Mouse (Mus musculus) liver, embryonic 12.5 days (tissue): Measurements from ENCODE around the gene Mb21d2. TPM values are rescaled to one million over a fixed set of nuclear protein-coding genes. Genes with fewer than 3 reads are reported as not detected.

ENCODE experiments used
- ATAC-seq: fragments of 200-750 bp; cut with Nextera tagmentation; 2 replicates; pipeline ENCODE4 v1.8.0; 2017; ENCODE audit warnings: moderate number of reproducible peaks, mild to moderate bottlenecking, moderate library complexity
- H3K27ac ChIP-seq: fragments of 300-500 bp; sonication (generic); 2 replicates; pipeline ENCODE4 v1.5.1; 2016; ENCODE audit warnings: mild to moderate bottlenecking
- H3K27me3 ChIP-seq: fragments of 300-500 bp; sonication (generic); replicated peaks from 2 replicates; pipeline ENCODE4 v1.6.1; 2016; ENCODE audit warnings: mild to moderate bottlenecking, moderate library complexity
- H3K36me3 ChIP-seq: fragments of 300-500 bp; sonication (generic); 2 replicates; pipeline ENCODE4 v1.6.1; 2016; ENCODE audit warnings: mild to moderate bottlenecking, moderate library complexity
- H3K4me1 ChIP-seq: fragments of 300-500 bp; sonication (generic); 2 replicates; pipeline ENCODE4 v1.6.1; 2016
- H3K4me2 ChIP-seq: fragments of 300-500 bp; sonication (generic); 2 replicates; pipeline ENCODE4 v1.6.1; 2016; ENCODE audit warnings: mild to moderate bottlenecking, moderate library complexity
- H3K4me3 ChIP-seq: fragments of 300-500 bp; sonication (generic); 2 replicates; pipeline ENCODE4 v1.5.1; 2016; ENCODE audit warnings: mild to moderate bottlenecking, moderate library complexity
- H3K9ac ChIP-seq: fragments of 300-500 bp; sonication (generic); 2 replicates; pipeline ENCODE4 v1.6.1; 2016; ENCODE audit warnings: mild to moderate bottlenecking, moderate library complexity
- H3K9me3 ChIP-seq: fragments of 300-500 bp; sonication (generic); replicated peaks from 2 replicates; pipeline ENCODE4 v1.6.1; 2016; ENCODE audit warnings: mild to moderate bottlenecking, moderate library complexity
- WGBS: fragments of 180-500 bp; shearing (Covaris S2); methylation state at CpG from one replicate; pipeline ENCODE4 v1.1.7; 2016; ENCODE audit not compliant: insufficient replicate concordance; 5-methylcytosine and 5-hydroxymethylcytosine counted together
- polyA plus RNA-seq: library from polyadenylated mRNA; unstranded; fragments of >200 nt; fragmentation: Nextera tagmentation; extraction: Ambion mirVana; gene quantifications from 2 replicates; pipeline ENCODE4 v1.2.1, GENCODE M21; 2016

The Mb21d2 gene
- polyA plus RNA-seq, 1 experiment from 2014 or later, result 2.5 TPM

- H3K36me3 ChIP-seq, result no peaks in the 10 kb centered on the region
- 78% methylated on average over 14 of the region's 14 CpGs for WGBS
- no peak for ATAC-seq
- H3K27ac ChIP-seq, result no peak overlapping the region
- no peak overlapping the region for H3K4me3 ChIP-seq
- no peaks in the 10 kb centered on the region for H3K27me3 ChIP-seq
- H3K9me3 ChIP-seq, result peaks cover 5% of the 10 kb centered on the region; the same call in 1 of the 2 replicates
- H3K9ac ChIP-seq, result no peak overlapping the region
- no peak overlapping the region for H3K4me2 ChIP-seq
- H3K4me1 ChIP-seq, result no peaks in the 10 kb centered on the region
Measured at GRCm38 (mm10) chr16:28850881-28851280, 78.6 kb downstream of the Mb21d2 start.

- H3K4me2 ChIP-seq, result no peak overlapping the region
- H3K9ac ChIP-seq, result no peak overlapping the region
- H3K36me3 ChIP-seq, result no peaks in the 10 kb centered on the region
- 73% methylated on average over 11 of the region's 11 CpGs for WGBS
- ATAC-seq, result no peak
- H3K27ac ChIP-seq, result no peak overlapping the region
- H3K4me3 ChIP-seq, result no peak overlapping the region
- H3K27me3 ChIP-seq, result no peaks in the 10 kb centered on the region
- H3K4me1 ChIP-seq, result no peaks in the 10 kb centered on the region
- 0 out of 2 replicates have a peak, but pooled peaks cover 5% of the 10 kb centered on the region for H3K9me3 ChIP-seq
Measured at GRCm38 (mm10) chr16:28846123-28846522, 83.3 kb downstream of the Mb21d2 start.

- no peaks in the 10 kb centered on the region for H3K4me1 ChIP-seq
- H3K27ac ChIP-seq, result no peak overlapping the region
- WGBS, result 67% methylated on average over 3 of the region's 3 CpGs
- H3K27me3 ChIP-seq, result no peaks in the 10 kb centered on the region
- H3K9me3 ChIP-seq, result 0 out of 2 replicates have a peak, but pooled peaks cover 5% of the 10 kb centered on the region
- H3K4me2 ChIP-seq, result no peak overlapping the region
- no peak for ATAC-seq
- no peak overlapping the region for H3K9ac ChIP-seq
- no peak overlapping the region for H3K4me3 ChIP-seq
- no peaks in the 10 kb centered on the region for H3K36me3 ChIP-seq
Measured at GRCm38 (mm10) chr16:28845336-28845735, 84.1 kb downstream of the Mb21d2 start.

GRCm38 (mm10) chr16:28841102-28841501, 88.4 kb downstream of the Mb21d2 start:
- 59% methylated on average over 11 of the region's 11 CpGs for WGBS
- Histone ChIP-seq H3K27me3 (no peaks in the 10 kb centered on the region), H3K27ac (no peak overlapping the region), H3K9me3 (no peaks in the 10 kb centered on the region), H3K4me1 (no peaks in the 10 kb centered on the region), H3K9ac (no peak overlapping the region), H3K4me3 (no peak overlapping the region), H3K36me3 (no peaks in the 10 kb centered on the region), H3K4me2 (no peak overlapping the region)
- ATAC-seq, result no peak

- ATAC-seq, result no peak
- WGBS, result 49% methylated on average over 24 of the region's 24 CpGs
- Histone ChIP-seq H3K4me3 (no peak overlapping the region), H3K9me3 (no peaks in the 10 kb centered on the region), H3K9ac (no peak overlapping the region), H3K27me3 (no peaks in the 10 kb centered on the region), H3K4me2 (no peak overlapping the region), H3K4me1 (no peaks in the 10 kb centered on the region), H3K36me3 (no peaks in the 10 kb centered on the region), H3K27ac (no peak overlapping the region)
Measured at GRCm38 (mm10) chr16:28840075-28840974, 89.1 kb downstream of the Mb21d2 start.

- H3K9ac ChIP-seq, result no peak overlapping the region
- H3K9me3 ChIP-seq, result no peaks in the 10 kb centered on the region
- no peaks in the 10 kb centered on the region for H3K27me3 ChIP-seq
- no peak overlapping the region for H3K27ac ChIP-seq
- WGBS, result 79% methylated on average over 9 of the region's 9 CpGs
- H3K4me2 ChIP-seq, result no peak overlapping the region
- no peak for ATAC-seq
- H3K36me3 ChIP-seq, result no peaks in the 10 kb centered on the region
- no peak overlapping the region for H3K4me3 ChIP-seq
- H3K4me1 ChIP-seq, result no peaks in the 10 kb centered on the region
Measured at GRCm38 (mm10) chr16:28839575-28839974, 89.9 kb downstream of the Mb21d2 start.

GRCm38 (mm10) chr16:28838016-28838415, 91.5 kb downstream of the Mb21d2 start:
- Histone ChIP-seq H3K4me1 (no peaks in the 10 kb centered on the region), H3K9ac (no peak overlapping the region), H3K36me3 (no peaks in the 10 kb centered on the region), H3K27me3 (no peaks in the 10 kb centered on the region), H3K9me3 (no peaks in the 10 kb centered on the region), H3K4me2 (no peak overlapping the region), H3K4me3 (no peak overlapping the region), H3K27ac (no peak overlapping the region)
- WGBS, result 13% methylated on average over 12 of the region's 12 CpGs
- no peak for ATAC-seq

GRCm38 (mm10) chr16:28832085-28832635, 97.3 kb downstream of the Mb21d2 start:
- no peak overlapping the region for H3K4me3 ChIP-seq
- ATAC-seq, result no peak
- no peak overlapping the region for H3K9ac ChIP-seq
- 68% methylated on average over 12 of the region's 12 CpGs for WGBS
- no peaks in the 10 kb centered on the region for H3K27me3 ChIP-seq
- H3K27ac ChIP-seq, result no peak overlapping the region
- no peaks in the 10 kb centered on the region for H3K4me1 ChIP-seq
- H3K36me3 ChIP-seq, result 0 out of 2 replicates have a peak, but pooled peaks cover 7% of the 10 kb centered on the region
- no peak overlapping the region for H3K4me2 ChIP-seq
- no peaks in the 10 kb centered on the region for H3K9me3 ChIP-seq

GRCm38 (mm10) chr16:28829263-28829955, 100.1 kb downstream of the Mb21d2 start:
- Histone ChIP-seq H3K9ac (no peak overlapping the region), H3K36me3 (0 out of 2 replicates have a peak, but pooled peaks cover 7% of the 10 kb centered on the region), H3K4me1 (no peaks in the 10 kb centered on the region), H3K27me3 (no peaks in the 10 kb centered on the region), H3K27ac (no peak overlapping the region), H3K9me3 (no peaks in the 10 kb centered on the region), H3K4me3 (no peak overlapping the region), H3K4me2 (no peak overlapping the region)
- ATAC-seq, result no peak
- 70% methylated on average over 10 of the region's 10 CpGs for WGBS

GRCm38 (mm10) chr16:28824781-28825180, 104.7 kb downstream of the Mb21d2 start:
- H3K9me3 ChIP-seq, result no peaks in the 10 kb centered on the region
- no peak overlapping the region for H3K4me2 ChIP-seq

GRCm38 (mm10) chr16:28821774-28822173, 107.7 kb downstream of the Mb21d2 start:
- H3K4me3 ChIP-seq, result no peak overlapping the region
- no peaks in the 10 kb centered on the region for H3K9me3 ChIP-seq
- no peak for ATAC-seq
- 68% methylated on average over 6 of the region's 6 CpGs for WGBS
- H3K9ac ChIP-seq, result no peak overlapping the region
- H3K27ac ChIP-seq, result no peak overlapping the region
- H3K4me1 ChIP-seq, result no peaks in the 10 kb centered on the region
- H3K4me2 ChIP-seq, result no peak overlapping the region
- no peaks in the 10 kb centered on the region for H3K36me3 ChIP-seq
- no peaks in the 10 kb centered on the region for H3K27me3 ChIP-seq

More at GRCm38 (mm10) chr16:28824781-28825180, 104.7 kb downstream of the Mb21d2 start:
- Histone ChIP-seq H3K9ac (no peak overlapping the region), H3K36me3 (0 out of 2 replicates have a peak, but pooled peaks cover 7% of the 10 kb centered on the region), H3K27me3 (no peaks in the 10 kb centered on the region), H3K4me1 (no peaks in the 10 kb centered on the region), H3K27ac (no peak overlapping the region), H3K4me3 (no peak overlapping the region)
- ATAC-seq, result no peak
- WGBS, result 73% methylated on average over 8 of the region's 8 CpGs

- H3K9ac ChIP-seq, result no peak overlapping the region
- H3K9me3 ChIP-seq, result no peaks in the 10 kb centered on the region
- H3K36me3 ChIP-seq, result no peaks in the 10 kb centered on the region
- H3K27me3 ChIP-seq, result no peaks in the 10 kb centered on the region
- no peak for ATAC-seq
- no peak overlapping the region for H3K4me3 ChIP-seq
- no peaks in the 10 kb centered on the region for H3K4me1 ChIP-seq
- H3K27ac ChIP-seq, result no peak overlapping the region
- 55% methylated on average over 5 of the region's 5 CpGs for WGBS
- H3K4me2 ChIP-seq, result no peak overlapping the region
Measured at GRCm38 (mm10) chr16:28818749-28819285, 110.7 kb downstream of the Mb21d2 start.
